Mouse (Mus musculus): ENCODE results near the gene Uchl4. TPM values are rescaled to one million over a fixed set of nuclear protein-coding genes. Genes with fewer than 3 reads are reported as not detected.

Uchl4 gene
- total RNA-seq (2023), result 0.94 TPM

GRCm38 (mm10) chr9:64234768-64235435 is at the start of gene Uchl4:
Uchl4 (plus strand) TSS chr9:64235201.

GRCm38 (mm10) chr9:64253021-64253904 is 18.3 kb downstream of the Uchl4 start, which contains the start of gene Map2k1:
Map2k1 (minus strand) TSS chr9:64253631.

GRCm38 (mm10) chr9:64281105-64281780 is 46.2 kb downstream of the Uchl4 start, which contains the start of gene Tipin:
Tipin (plus strand) TSS chr9:64281581.

Other genes with a start within 250 kb of the Uchl4 start
- gene Smad6, start 213.1 kb upstream of the Uchl4 start, total RNA-seq (2023), result 0.44 TPM
- gene Lctl, start 118.1 kb upstream of the Uchl4 start, total RNA-seq (2023), result not detected
- 3.4 TPM for gene Zwilch, start 62.1 kb upstream of the Uchl4 start, total RNA-seq (2023)
- 2,248 TPM for gene Rpl4, start 61.8 kb upstream of the Uchl4 start, total RNA-seq (2023)
- gene Snapc5, start 55.9 kb upstream of the Uchl4 start, total RNA-seq (2023), result 19.4 TPM
- gene Map2k1, start 18.4 kb downstream of the Uchl4 start, total RNA-seq (2023), result 54.1 TPM
- 16.9 TPM for gene Tipin, start 46.4 kb downstream of the Uchl4 start, total RNA-seq (2023)
- 17.9 TPM for gene Dis3l, start 106.1 kb downstream of the Uchl4 start, total RNA-seq (2023)
- not detected for gene Megf11, start 150.4 kb downstream of the Uchl4 start, total RNA-seq (2023)

Data from CD4-positive naive resting alpha-beta T cell, adult 76 days (primary cell).